Mouse (Mus musculus): Measurements from ENCODE around the gene She.

She gene

GRCm38 (mm10) chr3:89883582-89884041 lies 52.4 kb downstream of the She start:
- DNase-seq (ENCODE audit: low spot score in 2 of 2), result no peak

GRCm38 (mm10) chr3:89885766-89886165 lies 54.6 kb downstream of the She start:
- no peak for DNase-seq (ENCODE audit: low spot score in 2 of 2)

- no peak for DNase-seq (ENCODE audit: low spot score in 2 of 2)
Measured at GRCm38 (mm10) chr3:89887582-89888230, 56.5 kb downstream of the She start.

- no peak for DNase-seq (ENCODE audit: low spot score in 2 of 2)
Measured at GRCm38 (mm10) chr3:89889841-89890430, 58.8 kb downstream of the She start.

- no peak for DNase-seq (ENCODE audit: low spot score in 2 of 2)
Measured at GRCm38 (mm10) chr3:89891696-89892095, 60.5 kb downstream of the She start.

GRCm38 (mm10) chr3:89892517-89893106 lies 61.4 kb downstream of the She start:
- DNase-seq (ENCODE audit: low spot score in 2 of 2), result no peak

GRCm38 (mm10) chr3:89896571-89896970 lies 65.4 kb downstream of the She start:
- no peak for DNase-seq (ENCODE audit: low spot score in 2 of 2)

GRCm38 (mm10) chr3:89897204-89897796 lies 66.1 kb downstream of the She start:
- DNase-seq (ENCODE audit: low spot score in 2 of 2), result no peak

- no peak for DNase-seq (ENCODE audit: low spot score in 2 of 2)
Measured at GRCm38 (mm10) chr3:89898011-89898410, 66.8 kb downstream of the She start.

GRCm38 (mm10) chr3:89898870-89899510 lies 67.8 kb downstream of the She start:
- DNase-seq (ENCODE audit: low spot score in 2 of 2), result no peak

- DNase-seq (ENCODE audit: low spot score in 2 of 2), result no peak
Measured at GRCm38 (mm10) chr3:89899511-89899908, 68.3 kb downstream of the She start.

GRCm38 (mm10) chr3:89907846-89908245 lies 76.7 kb downstream of the She start:
- DNase-seq (ENCODE audit: low spot score in 2 of 2), result peak in 1 of 2 experiments; percentile 45
